Mouse (Mus musculus) hindbrain, embryonic 13.5 days (tissue): ENCODE results near the gene Cct4. TPM values are rescaled to one million over a fixed set of nuclear protein-coding genes. Genes with fewer than 3 reads are reported as not detected.

Source experiments
- ATAC-seq: fragments of 200-750 bp; cut with Nextera tagmentation; 2 replicates; pipeline ENCODE4 v1.8.0; 2017; ENCODE audit warnings: moderate TSS enrichment; ENCODE audit not compliant: low FRiP score
- H3K27ac ChIP-seq: fragments of 300-500 bp; sonication (generic); 2 replicates; pipeline ENCODE4 v1.5.1; 2015; ENCODE audit warnings: inconsistent platforms, mild to moderate bottlenecking, moderate library complexity
- H3K27me3 ChIP-seq: fragments of 300-500 bp; sonication (generic); 2 replicates; pipeline ENCODE4 v1.6.1; 2015; ENCODE audit warnings: mild to moderate bottlenecking, inconsistent platforms
- H3K36me3 ChIP-seq: fragments of 300-500 bp; sonication (generic); 2 replicates; pipeline ENCODE4 v1.6.1; 2015; ENCODE audit warnings: mild to moderate bottlenecking, inconsistent platforms
- H3K4me1 ChIP-seq: fragments of 300-500 bp; sonication (generic); replicated peaks from 2 replicates; pipeline ENCODE4 v1.6.1; 2015; ENCODE audit warnings: inconsistent platforms
- H3K4me2 ChIP-seq: fragments of 300-500 bp; sonication (generic); 2 replicates; pipeline ENCODE4 v1.6.1; 2015; ENCODE audit warnings: inconsistent platforms, mild to moderate bottlenecking, moderate library complexity
- H3K4me3 ChIP-seq: fragments of 300-500 bp; sonication (generic); 2 replicates; pipeline ENCODE4 v1.5.1; 2015; ENCODE audit warnings: mild to moderate bottlenecking, inconsistent platforms
- H3K9ac ChIP-seq: fragments of 300-500 bp; sonication (generic); 2 replicates; pipeline ENCODE4 v1.6.1; 2015; ENCODE audit warnings: mild to moderate bottlenecking, inconsistent platforms
- H3K9me3 ChIP-seq: fragments of 300-500 bp; sonication (generic); 2 replicates; pipeline ENCODE4 v1.6.1; 2016; ENCODE audit warnings: inconsistent platforms
- WGBS: fragments of 180-500 bp; shearing (Covaris S2); methylation state at CpG from one replicate; pipeline ENCODE4 v1.1.7; 2015; 5-methylcytosine and 5-hydroxymethylcytosine counted together
- polyA plus RNA-seq: library from polyadenylated mRNA; unstranded; fragments of >200 nt; fragmentation: Nextera tagmentation; extraction: Ambion mirVana; gene quantifications from 2 replicates; pipeline ENCODE4 v1.2.1, GENCODE M21; 2015

Gene Cct4
- polyA plus RNA-seq, 1 experiment from 2014 or later = 314 TPM

DNA sequence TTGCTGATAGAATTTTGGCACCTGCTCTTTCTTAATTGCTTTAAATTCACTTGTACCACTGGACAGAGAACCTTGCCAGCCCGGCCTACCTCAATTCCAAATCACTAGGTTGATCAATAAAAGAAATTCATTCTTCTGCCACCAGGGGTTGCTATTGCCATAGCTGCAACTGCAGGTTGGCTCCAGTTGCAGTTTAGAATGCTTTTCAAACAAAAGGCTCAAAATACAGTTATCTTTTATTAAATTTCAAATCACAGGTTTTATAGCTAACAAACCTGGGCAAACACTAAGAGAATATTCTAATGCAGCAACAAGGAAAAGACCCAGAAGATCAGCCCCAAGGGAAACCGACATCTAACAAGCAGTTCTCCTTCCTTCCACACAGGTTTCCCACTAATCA, 3.0 kb upstream of the Cct4 start:
- no peaks in the 10 kb centered on the region for H3K36me3 ChIP-seq
- H3K4me3 ChIP-seq = no peak overlapping the region
- no peak overlapping the region for H3K27ac ChIP-seq
- H3K4me1 ChIP-seq = peaks cover 20% of the 10 kb centered on the region
- WGBS = 45% methylated on average over 2 of the region's 2 CpGs
- H3K9me3 ChIP-seq = no peaks in the 10 kb centered on the region
- H3K4me2 ChIP-seq = no peak overlapping the region
- no peaks in the 10 kb centered on the region for H3K27me3 ChIP-seq
- H3K9ac ChIP-seq = no peak overlapping the region; the same call in 1 of the 2 replicates
- no peak for ATAC-seq

DNA sequence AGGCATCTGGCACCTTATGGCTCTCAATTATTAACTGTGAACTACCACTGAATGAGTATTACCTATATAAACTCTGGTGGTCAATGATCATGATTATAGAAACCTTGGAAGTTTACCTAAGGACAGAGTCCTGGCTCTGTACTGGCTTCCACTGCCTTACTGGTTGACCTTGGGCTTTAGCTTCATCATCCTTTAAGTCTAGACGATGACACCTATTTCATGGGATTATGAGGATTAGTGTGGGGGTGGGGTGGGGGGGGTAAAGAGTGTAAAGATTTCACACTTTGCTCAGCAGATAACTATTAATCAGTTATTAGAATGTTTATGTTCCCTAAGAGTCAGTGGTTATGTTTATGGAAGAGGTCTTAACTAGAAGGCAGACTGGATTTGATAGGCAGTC, 533 bp upstream of the Cct4 start:
- ATAC-seq = peak; percentile 5
- Histone ChIP-seq H3K4me2 (peak overlapping the region; percentile 93), H3K9me3 (no peaks in the 10 kb centered on the region), H3K27me3 (no peaks in the 10 kb centered on the region), H3K4me3 (peak overlapping the region; percentile 81), H3K9ac (peak overlapping the region; percentile 91), H3K36me3 (peaks cover 13% of the 10 kb centered on the region), H3K4me1 (peaks cover 17% of the 10 kb centered on the region), H3K27ac (peak overlapping the region; percentile 95)
- 52% methylated on average over 1 of the region's 1 CpGs for WGBS

DNA sequence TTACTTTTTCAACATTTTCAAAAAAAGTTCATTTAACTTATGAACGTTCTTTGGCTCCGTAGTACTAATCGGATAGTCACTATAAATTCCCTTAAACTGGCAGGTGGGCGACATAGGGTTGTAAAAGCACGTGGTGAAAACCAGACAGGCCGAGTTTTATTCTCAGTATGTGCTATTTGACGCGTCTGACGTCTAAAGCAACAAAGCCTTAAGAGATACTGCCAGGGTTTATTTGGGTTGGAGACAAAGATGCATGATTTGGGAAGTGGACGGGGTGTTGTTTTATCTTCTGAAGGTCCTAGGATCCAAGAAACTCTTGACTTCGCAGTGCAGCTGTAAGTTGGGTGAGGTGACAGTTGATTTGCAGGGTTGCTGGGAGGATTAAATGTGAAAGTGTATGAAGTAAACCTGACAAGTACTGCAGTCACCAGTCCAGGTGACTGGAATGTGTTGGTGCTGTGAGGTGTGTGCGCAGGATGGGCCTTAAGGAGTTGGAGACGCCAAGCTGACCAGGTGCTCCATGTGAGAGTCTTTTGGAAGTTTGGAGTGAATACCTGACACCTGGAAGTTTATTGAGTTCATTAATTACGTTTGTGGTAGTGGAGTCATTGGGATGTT, 1.0 kb downstream of the Cct4 start:
- H3K27ac ChIP-seq = no peak overlapping the region
- H3K9ac ChIP-seq = peak overlapping the region; percentile 91
- ATAC-seq = no peak
- WGBS = 13% methylated on average over 14 of the region's 14 CpGs
- H3K36me3 ChIP-seq = peaks cover 26% of the 10 kb centered on the region
- no peaks in the 10 kb centered on the region for H3K9me3 ChIP-seq
- no peaks in the 10 kb centered on the region for H3K27me3 ChIP-seq
- H3K4me1 ChIP-seq = peaks cover 17% of the 10 kb centered on the region
- peak overlapping the region; percentile 81 for H3K4me3 ChIP-seq
- peak overlapping the region; percentile 93 for H3K4me2 ChIP-seq

DNA sequence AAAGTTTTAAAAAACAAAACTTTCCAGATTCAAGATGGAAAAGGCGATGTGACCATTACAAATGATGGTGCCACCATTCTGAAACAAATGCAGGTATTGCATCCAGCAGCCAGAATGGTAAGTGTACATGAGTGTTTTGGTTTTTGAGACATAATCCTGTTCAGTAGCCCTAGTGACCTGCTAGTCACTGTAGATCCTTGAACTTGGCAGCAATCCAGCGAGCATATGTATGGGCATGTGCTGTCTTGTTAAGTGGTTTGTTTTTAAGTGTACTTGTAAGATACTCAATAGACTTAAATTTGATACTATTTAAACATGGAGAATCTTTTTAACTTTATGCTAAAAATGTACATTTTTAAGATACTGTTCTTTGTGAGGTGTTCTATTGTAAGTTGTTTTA, 4.0 kb downstream of the Cct4 start:
- no peaks in the 10 kb centered on the region for H3K27me3 ChIP-seq
- peaks cover 47% of the 10 kb centered on the region for H3K36me3 ChIP-seq
- H3K9me3 ChIP-seq = no peaks in the 10 kb centered on the region
- H3K4me1 ChIP-seq = peaks cover 17% of the 10 kb centered on the region
- H3K4me2 ChIP-seq = no peak overlapping the region
- 94% methylated on average over 2 of the region's 2 CpGs for WGBS
- ATAC-seq = no peak
- H3K9ac ChIP-seq = no peak overlapping the region
- no peak overlapping the region for H3K4me3 ChIP-seq
- no peak overlapping the region for H3K27ac ChIP-seq

DNA sequence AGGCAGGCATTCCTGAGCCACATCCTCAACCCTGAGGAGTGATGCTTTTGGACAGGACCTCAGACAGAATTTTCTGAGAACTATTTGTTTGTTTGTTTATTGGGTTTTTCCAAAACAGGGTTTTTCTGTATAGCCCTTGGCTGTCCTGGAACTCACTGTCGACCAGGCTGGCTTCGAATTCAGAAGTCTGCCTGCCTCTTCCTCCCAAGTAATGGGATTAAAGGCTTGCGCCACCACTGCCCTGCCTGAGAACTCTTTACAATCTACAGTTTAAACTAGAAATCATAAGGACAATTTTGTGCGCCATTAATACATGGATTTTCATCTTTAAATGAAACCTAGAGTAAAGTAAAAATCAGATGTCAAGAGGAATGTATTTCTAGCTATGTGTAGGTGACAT, 5.1 kb downstream of the Cct4 start:
- no peak overlapping the region for H3K9ac ChIP-seq
- WGBS = 95% methylated on average over 4 of the region's 4 CpGs
- no peak for ATAC-seq
- peaks cover 12% of the 10 kb centered on the region for H3K4me1 ChIP-seq
- H3K27me3 ChIP-seq = no peaks in the 10 kb centered on the region
- H3K36me3 ChIP-seq = peaks cover 59% of the 10 kb centered on the region
- H3K4me2 ChIP-seq = no peak overlapping the region
- H3K9me3 ChIP-seq = no peaks in the 10 kb centered on the region
- H3K4me3 ChIP-seq = no peak overlapping the region
- H3K27ac ChIP-seq = no peak overlapping the region

DNA sequence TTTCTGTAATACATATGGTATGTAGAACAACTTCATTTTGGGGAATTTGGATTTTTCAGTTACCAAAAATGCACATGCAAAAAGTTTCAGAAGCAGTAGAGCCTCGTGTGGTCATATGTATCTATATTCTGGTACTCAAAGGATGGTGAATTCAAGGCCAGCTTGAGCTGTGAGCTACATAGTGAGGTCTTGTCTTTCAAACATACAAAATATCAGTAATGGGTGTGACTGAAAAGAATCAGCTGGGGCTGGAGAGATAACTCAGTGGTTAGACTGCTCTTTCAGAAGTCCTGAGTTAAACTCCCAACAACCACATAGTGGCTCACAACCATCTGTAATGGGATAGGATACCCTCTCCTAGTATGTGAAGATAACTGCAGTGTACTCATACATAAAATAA, 8.0 kb downstream of the Cct4 start:
- Histone ChIP-seq H3K27ac (no peak overlapping the region), H3K4me2 (no peak overlapping the region), H3K9me3 (no peaks in the 10 kb centered on the region), H3K4me3 (no peak overlapping the region), H3K9ac (no peak overlapping the region), H3K27me3 (no peaks in the 10 kb centered on the region), H3K36me3 (peaks cover 79% of the 10 kb centered on the region), H3K4me1 (no peaks in the 10 kb centered on the region)
- 83% methylated on average over 1 of the region's 1 CpGs for WGBS
- no peak for ATAC-seq

DNA sequence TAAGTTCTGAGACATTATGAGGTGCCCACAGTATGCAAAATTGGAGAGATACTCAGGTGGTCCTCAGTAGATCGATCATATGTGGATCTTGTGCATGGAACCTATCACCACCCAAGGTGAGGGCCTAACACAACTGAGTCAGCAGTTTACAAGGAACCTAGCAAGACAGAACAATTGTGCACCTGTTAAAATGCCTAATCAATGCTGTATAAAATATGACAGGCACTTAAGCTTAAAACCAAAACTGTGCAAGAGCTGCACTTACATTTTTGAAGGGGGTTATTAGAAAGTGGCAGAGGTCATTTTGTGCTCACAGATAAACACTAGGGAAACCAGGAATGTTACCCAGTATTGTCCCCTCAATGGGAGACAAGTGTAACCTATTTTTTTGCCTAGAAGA, 15.0 kb downstream of the Cct4 start:
- Histone ChIP-seq H3K27ac (no peak overlapping the region), H3K4me3 (no peak overlapping the region), H3K9ac (no peak overlapping the region), H3K36me3 (peaks cover 42% of the 10 kb centered on the region), H3K9me3 (no peaks in the 10 kb centered on the region), H3K4me2 (no peak overlapping the region), H3K27me3 (no peaks in the 10 kb centered on the region), H3K4me1 (peaks cover 13% of the 10 kb centered on the region)
- ATAC-seq = no peak
- WGBS = 95% methylated on average over 1 of the region's 1 CpGs

DNA sequence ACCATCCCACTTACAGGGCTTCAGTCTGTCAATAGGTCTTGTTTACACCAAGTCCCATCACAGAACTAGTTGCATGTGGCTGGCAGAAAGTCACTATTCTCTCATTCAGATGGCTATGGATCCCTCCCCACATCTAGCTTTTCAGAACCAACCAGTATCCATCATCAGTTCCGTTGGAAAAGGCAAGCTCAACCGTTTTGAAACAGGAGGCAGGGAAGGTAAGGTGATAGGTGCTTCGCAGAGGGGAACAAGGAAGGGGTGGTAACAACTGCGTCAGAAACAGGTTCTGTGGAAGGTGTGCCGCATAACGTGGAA, 16.8 kb downstream of the Cct4 start:
- H3K4me1 ChIP-seq = peaks cover 16% of the 10 kb centered on the region
- peaks cover 26% of the 10 kb centered on the region for H3K36me3 ChIP-seq
- H3K4me3 ChIP-seq = peak overlapping the region; percentile 59
- WGBS = 6% methylated on average over 6 of the region's 6 CpGs
- peak; percentile 64 for ATAC-seq
- H3K9me3 ChIP-seq = no peaks in the 10 kb centered on the region
- peak overlapping the region; percentile 70 for H3K4me2 ChIP-seq
- no peaks in the 10 kb centered on the region for H3K27me3 ChIP-seq
- H3K9ac ChIP-seq = peak overlapping the region; percentile 84
- peak overlapping the region; percentile 97 for H3K27ac ChIP-seq

DNA sequence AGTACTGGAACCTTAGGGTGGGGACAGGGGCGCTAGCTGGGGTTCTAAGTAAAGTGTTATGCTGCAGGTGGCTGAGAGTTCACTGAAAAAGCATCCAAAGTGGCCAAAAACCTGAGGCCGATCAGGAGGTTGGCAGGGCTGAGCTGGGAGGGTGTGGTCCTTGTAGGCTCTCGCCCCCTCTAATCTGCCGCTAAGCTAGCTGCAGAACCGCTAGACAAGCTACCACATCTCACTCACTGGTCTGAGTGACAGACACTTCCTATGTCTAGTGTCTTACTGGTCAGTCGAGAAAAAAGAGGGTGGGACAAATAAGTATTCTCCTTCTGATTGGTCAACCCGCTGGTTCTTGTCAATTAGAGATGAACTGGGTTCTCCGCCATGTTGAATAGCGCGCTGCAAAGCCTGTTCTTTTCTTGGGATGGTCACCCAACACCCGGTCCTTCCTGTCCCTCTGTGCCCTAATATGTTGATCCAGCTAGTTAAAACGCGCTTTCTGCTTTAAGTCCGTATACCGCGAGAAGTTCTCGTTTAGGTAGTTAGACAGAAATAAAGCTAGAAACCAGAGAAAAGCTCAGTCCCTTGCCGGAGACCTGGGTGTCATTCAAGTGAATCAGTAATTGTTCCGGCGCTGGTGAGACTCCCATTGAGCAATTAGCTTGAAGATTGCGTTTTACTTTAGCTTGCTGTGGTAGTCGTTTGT, 17.3 kb downstream of the Cct4 start, which contains the start of gene Fam161a:
Gene Fam161a, plus strand, starts transcription at position 51 of the 700 bp plus-strand sequence.
- H3K4me2 ChIP-seq = peak within 1 kb of the TSS; percentile 70
- peak; percentile 96 for ATAC-seq
- H3K27me3 ChIP-seq = no peaks in the 10 kb centered on the region
- no peaks in the 10 kb centered on the region for H3K9me3 ChIP-seq
- peak within 1 kb of the TSS; percentile 84 for H3K9ac ChIP-seq
- WGBS = under 1% methylated on average over 22 of the region's 22 CpGs
- H3K4me1 ChIP-seq = peaks cover 16% of the 10 kb centered on the region
- peak within 1 kb of the TSS; percentile 97 for H3K27ac ChIP-seq
- H3K36me3 ChIP-seq = peaks cover 21% of the 10 kb centered on the region
- H3K4me3 ChIP-seq = peak within 1 kb of the TSS; percentile 59

DNA sequence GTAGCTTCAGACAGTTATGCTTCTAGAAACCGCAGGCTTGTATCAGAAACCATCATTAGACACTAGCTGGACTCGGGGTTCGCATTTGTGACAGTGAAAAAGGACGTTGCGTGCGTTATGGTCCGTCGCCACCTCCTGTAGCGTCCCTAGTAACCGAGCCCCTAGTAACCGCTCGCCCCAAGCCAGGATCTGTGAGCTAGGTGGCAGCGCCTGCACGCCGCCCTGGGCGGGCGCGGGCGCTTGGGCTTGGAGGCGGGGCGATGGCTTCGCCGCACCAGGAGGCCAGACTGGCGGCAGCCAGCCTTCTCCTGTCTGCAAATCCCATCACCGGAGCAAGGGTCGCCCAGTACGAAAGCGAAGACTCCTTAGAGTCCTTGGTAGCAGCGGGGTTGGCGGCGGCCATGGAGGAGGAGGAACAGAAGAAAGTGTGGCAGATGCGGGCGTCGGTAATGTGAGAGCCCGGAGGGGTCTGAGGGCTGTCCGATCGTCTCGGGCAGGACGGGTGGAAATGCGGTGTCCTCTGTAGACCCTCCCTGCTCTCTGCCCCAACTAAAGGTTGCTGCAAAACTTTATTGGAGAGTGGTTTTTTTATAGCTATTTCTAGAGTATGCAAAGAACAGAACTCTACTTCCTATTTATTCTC, 18.0 kb downstream of the Cct4 start:
- peaks cover 16% of the 10 kb centered on the region for H3K4me1 ChIP-seq
- H3K27me3 ChIP-seq = no peaks in the 10 kb centered on the region
- H3K4me3 ChIP-seq = peak overlapping the region; percentile 59
- peak overlapping the region; percentile 97 for H3K27ac ChIP-seq
- ATAC-seq = peak; percentile 97
- no peaks in the 10 kb centered on the region for H3K9me3 ChIP-seq
- H3K4me2 ChIP-seq = peak overlapping the region; percentile 70
- WGBS = under 1% methylated on average over 40 of the region's 40 CpGs
- H3K9ac ChIP-seq = peak overlapping the region; percentile 84
- H3K36me3 ChIP-seq = peaks cover 19% of the 10 kb centered on the region

DNA sequence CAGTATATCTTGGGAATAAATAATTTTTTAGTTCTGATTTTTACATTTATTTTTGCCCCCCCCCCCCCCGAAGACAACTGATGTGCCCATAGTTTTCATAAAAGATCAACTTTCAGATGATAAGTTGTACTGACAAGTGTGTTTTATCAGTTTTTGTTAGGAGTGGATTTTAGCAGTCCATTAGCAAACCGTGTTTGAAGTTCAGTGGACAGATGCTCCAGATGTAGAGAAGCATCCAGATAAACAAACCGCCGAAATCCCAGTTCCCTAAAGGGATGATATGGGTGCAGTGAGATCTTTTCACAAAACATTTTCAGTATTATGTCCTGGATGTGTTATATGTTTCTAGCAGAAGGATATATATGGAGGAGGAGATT, 18.5 kb downstream of the Cct4 start:
- Histone ChIP-seq H3K4me2 (peak overlapping the region; percentile 70), H3K4me3 (peak overlapping the region; percentile 59), H3K27ac (no peak overlapping the region), H3K9me3 (no peaks in the 10 kb centered on the region), H3K27me3 (no peaks in the 10 kb centered on the region), H3K36me3 (peaks cover 14% of the 10 kb centered on the region), H3K4me1 (peaks cover 16% of the 10 kb centered on the region), H3K9ac (peak overlapping the region; percentile 84; the same call in 1 of the 2 replicates)
- ATAC-seq = no peak
- WGBS = 35% methylated on average over 4 of the region's 4 CpGs

DNA sequence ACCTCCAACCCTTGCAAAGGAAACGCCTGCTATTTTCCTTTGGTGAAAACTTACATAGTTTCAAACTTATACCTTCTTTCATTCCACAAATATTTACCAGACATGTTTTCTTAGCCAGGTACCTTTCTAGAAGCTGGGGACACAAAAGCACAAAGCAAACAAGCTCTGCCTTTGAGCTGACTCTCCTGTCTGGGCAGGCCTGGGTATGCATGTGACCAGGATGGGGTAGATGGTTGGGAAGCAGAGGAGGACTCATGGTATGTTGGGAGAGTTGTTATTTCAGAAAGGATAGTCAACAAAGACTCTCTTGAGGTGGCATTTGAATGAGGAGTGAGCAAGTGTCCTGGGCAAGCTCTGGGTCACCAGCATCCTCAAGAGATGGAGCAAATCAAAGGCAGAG, 22.8 kb downstream of the Cct4 start:
- H3K27ac ChIP-seq = no peak overlapping the region
- no peak overlapping the region for H3K4me2 ChIP-seq
- H3K4me1 ChIP-seq = peaks cover 11% of the 10 kb centered on the region; the same call in 1 of the 2 replicates
- no peak overlapping the region for H3K4me3 ChIP-seq
- ATAC-seq = no peak
- no peaks in the 10 kb centered on the region for H3K36me3 ChIP-seq
- no peak overlapping the region for H3K9ac ChIP-seq
- 83% methylated on average over 1 of the region's 1 CpGs for WGBS
- H3K9me3 ChIP-seq = no peaks in the 10 kb centered on the region
- no peaks in the 10 kb centered on the region for H3K27me3 ChIP-seq
